Mouse (Mus musculus) adrenal gland, adult 2 months (tissue): ENCODE measurements at regions not wholly inside any gene's neighbourhood (a gene's known extent, or its start where the extent isn't known, plus 50 kb on each side); places are given as distances from the start of the nearest gene placed in this dataset.
"Not testable (repeated sequence)": the region's sequence is repeated elsewhere in the genome, so short reads cannot be mapped to it uniquely, and the experiment has no call there.

Source experiments
- DNase-seq: peaks from one replicate; pipeline ENCODE4 v3.0.0; 2021

DNA sequence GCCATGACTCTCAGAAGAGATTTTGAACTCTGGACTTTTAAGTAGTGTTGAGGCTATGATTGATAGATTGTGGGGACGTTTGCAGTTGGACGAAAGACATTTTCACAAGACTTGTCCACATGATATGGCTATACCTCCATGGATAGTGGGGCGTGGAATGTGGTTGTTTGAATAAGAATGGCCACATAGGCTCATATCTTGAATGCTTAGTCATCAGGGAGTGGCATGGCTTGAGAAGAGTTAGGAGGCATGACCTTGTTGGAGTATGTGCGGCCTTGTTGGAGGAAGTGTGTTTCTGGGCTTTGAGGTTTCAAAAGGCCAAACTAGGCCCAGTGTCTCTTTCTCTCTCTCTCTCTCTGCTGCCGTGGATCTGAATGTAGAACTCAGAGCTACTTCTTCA lies 204.7 kb upstream of the Pclo start:
- DNase-seq, result no peak

DNA sequence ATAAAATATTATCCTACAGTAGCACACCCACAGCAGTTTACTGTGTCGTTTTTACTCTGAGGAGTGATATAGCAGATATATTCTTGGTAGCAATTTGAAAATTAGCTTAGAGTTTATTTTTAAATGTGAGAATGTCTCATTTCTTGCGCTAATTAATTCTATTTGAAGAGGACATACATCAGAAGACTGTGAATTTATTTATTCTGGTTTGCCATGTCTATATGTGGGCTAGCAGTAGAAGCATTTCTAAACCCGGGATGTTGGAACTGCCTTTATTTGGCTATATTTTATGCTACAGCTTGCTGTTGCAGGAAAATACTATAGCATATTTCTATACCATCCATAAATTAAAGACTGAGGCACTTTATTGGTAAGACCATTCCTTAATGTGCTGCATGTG lies 203.0 kb upstream of the Pclo start:
- DNase-seq, result no peak

GRCm38 (mm10) chr5:14320216-14320615 lies 194.5 kb upstream of the Pclo start:
- DNase-seq, result no peak

- DNase-seq, result no peak
These were observed 192.7 kb upstream of the Pclo start for GRCm38 (mm10) chr5:14322000-14322399.

DNA sequence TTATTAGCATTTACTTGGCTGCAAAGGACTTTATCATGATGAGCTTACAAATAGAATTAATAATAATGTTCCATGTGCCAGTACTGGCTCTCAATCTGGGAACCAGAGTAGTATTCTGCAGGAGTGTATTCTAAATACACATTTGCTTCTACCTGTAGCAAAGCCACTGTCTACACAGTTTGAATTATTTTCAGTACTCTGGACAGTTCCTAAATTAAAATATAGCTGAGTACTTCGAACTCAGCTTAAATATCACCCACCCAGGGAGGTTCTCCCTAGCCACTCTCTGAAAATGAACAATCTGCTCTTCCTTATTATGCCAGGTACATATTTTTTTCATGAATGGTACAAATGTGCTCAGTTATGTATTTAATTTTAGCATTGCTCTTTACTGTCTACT lies 154.3 kb upstream of the Pclo start:
- no peak for DNase-seq

- DNase-seq, result peak; percentile 12
These were observed 125.4 kb upstream of the Pclo start for GRCm38 (mm10) chr5:14389184-14389890.

- DNase-seq, result no peak
These were observed 122.9 kb upstream of the Pclo start for GRCm38 (mm10) chr5:14391793-14392192.

DNA sequence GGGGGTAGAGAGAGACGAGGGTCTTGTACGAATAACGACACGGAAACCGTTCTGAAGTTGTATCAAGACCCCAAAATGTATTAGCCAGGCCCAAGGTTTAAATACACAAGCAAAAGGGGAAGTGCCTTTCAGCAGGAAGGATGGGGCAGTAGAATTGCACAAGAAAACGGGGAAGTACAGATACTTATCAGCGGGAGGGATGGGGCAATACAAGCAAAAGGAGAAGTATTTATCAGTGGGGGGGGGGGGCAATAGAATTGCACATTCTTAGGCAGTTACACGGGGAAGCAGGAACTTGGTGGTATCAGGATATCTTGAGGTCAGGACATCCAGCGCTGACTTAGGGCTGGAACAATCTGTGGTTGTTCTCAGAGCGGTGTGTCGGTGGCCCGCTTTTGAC lies 111.3 kb upstream of the Pclo start:
- DNase-seq, result not testable (repeated sequence)

GRCm38 (mm10) chr5:14404344-14404743 lies 110.4 kb upstream of the Pclo start:
- no peak for DNase-seq

DNA sequence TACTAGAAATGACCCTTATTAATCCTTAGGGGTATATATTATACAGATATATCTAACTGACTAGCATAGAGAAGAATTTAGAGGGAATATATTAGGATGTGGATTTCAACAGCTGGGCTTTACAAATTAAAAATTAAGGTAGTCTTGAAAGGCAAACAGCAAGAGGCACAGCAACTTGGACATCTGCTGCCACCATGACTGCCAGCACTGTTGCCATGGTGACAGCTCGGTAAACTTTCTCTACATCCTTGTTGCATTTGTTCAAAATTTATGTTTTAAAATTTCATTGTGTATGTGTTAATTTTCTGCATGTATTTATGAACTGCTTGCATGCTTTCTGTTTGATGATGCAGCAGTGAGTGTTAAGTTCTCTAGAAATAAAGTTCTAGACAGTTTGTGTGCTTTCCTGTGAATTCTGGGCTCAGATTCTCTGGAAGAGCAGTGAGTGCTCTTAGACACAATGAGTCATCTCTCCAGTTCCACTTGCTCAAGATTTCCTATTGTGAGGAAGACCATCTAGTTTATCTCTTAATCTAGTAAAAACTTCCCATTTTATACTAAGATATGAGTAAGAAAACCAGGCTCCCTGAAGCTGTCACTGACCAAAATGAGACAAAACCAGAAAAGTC lies 99.4 kb upstream of the Pclo start:
- no peak for DNase-seq

DNA sequence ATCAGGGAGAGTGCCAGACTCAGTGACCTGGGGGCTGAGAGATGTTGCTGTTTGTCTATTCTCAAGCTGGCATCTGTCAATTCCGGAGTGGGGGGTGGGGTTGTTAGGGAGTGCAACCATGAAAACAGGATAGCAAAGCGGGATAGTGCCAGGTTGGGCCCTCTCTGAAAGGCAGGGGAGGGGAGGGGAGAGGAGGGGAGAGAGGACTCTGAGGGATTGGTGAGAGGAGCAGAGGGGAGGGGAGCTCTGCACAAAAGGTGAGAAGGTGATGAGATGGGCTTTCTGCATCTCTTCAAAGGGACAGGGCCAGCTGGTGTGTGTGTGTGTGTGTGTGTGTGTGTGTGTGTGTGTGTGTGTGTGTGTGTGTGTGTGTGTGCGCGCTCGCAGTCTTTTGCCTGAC lies 61.6 kb upstream of the Pclo start:
- DNase-seq, result no peak
